Mouse (Mus musculus) right cerebral cortex, adult 2 months (tissue): Measurements from ENCODE around the gene Trp53.
"Not testable (repeated sequence)": the region's sequence is repeated elsewhere in the genome, so short reads cannot be mapped to it uniquely, and the experiment has no call there.

Source experiments
- DNase-seq, 2 experiments: peaks; one replicate each; pipeline ENCODE4 v3.0.0; 2021 to 2022; ENCODE audit warnings: low spot score in 2 of 2

Trp53 gene

DNA sequence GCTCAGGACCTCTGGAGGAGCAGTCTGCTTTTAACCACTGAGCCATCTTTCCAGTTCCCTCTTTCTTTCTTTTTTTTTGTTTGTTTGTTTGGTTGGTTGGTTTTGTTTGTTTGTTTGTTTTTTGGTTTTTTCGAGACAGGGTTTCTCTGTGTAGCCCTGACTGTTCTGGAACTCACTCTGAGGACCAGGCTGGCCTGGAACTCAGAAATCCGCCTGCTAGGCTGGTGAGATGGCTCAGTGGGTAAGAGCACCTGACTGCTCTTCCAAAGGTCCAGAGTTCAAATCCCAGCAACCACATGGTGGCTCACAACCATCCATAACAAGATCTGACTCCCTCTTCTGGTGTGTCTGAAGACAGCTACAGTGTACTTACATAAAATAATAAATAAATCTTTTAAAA, 44.2 kb downstream of the Trp53 start:
- not testable (repeated sequence) for DNase-seq

DNA sequence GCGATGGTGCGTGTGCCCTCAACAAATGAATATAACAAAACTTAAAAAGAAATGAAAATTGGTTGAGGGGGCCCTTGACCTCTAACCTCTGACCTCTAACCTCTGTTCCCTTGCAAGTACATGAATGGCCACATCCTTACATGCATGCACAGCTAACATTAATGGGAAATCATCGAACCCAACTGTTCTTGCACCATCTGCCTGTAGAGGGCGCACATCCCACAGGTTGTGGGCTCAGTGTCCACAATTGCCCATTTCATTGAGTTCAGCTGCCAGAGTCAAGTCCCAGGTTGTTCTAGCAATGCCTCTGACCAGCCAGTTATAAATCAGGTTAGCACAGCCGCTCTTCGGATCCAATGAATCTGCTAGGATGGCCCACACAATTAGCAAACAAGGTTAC, 48.1 kb downstream of the Trp53 start:
- DNase-seq: peak; percentile 78 to 80

DNA sequence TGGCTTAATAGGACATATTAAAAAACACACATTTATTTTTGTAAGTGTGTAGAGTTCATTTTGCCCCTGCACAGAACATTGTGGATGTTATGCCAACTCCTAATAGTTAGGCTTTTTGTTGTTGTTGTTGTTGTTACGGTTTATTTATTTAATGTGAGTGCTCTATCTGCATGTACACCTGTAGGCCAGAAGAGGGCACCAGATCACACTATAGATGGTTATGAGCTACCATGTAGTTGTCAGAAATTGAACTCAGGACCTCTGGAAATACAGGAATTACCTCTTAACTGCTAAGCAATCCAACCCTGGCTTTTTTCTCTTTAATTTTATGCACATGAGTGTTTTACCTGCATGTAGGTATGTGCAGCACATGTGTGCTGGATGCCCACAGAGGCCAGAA, 49.6 kb downstream of the Trp53 start:
- DNase-seq: no peak

DNA sequence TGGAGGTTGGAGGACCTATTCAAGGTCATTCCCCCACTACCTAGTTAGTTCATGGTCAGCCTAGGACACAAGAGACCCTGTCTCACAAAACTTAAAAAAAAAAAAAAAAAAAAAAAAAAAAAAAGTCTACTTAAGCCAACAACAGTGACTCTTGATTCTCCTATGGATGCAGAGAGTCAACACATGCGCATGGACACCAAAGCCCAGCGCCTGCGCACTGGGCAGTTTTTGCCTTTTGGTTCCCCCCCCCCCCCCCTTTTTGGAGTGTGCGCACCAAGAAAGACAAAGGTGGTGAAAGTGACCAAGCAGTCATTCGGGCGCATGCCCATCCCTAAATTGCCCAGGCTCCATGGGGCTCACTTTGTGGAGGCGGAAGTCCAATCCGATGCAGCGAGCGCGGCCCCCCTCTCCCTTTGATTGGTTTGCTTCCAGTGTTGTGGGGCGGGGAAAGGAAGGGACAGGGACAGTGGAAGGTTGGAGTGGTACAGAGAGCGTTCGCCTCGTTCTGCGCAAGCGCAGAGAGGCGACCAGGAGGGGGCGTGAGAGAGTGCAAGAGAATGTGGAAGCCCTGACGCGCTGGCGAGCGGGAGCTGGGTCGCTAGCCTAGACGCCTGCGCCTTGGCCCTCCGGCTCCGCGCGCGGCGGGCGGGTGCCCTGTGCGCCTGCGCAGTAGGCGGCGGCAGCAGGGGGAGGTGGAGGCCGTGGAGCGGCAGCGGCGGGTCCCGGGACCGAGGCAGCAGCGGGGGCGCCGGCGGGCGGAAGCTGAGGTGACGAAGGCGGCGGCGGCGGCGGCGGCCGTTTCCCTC, 52.3 kb downstream of the Trp53 start, which contains the start of gene Fxr2:
Gene Fxr2 (plus strand): TSS at position 707 of the 806 bp plus-strand sequence.
- DNase-seq: peak; percentile 100

DNA sequence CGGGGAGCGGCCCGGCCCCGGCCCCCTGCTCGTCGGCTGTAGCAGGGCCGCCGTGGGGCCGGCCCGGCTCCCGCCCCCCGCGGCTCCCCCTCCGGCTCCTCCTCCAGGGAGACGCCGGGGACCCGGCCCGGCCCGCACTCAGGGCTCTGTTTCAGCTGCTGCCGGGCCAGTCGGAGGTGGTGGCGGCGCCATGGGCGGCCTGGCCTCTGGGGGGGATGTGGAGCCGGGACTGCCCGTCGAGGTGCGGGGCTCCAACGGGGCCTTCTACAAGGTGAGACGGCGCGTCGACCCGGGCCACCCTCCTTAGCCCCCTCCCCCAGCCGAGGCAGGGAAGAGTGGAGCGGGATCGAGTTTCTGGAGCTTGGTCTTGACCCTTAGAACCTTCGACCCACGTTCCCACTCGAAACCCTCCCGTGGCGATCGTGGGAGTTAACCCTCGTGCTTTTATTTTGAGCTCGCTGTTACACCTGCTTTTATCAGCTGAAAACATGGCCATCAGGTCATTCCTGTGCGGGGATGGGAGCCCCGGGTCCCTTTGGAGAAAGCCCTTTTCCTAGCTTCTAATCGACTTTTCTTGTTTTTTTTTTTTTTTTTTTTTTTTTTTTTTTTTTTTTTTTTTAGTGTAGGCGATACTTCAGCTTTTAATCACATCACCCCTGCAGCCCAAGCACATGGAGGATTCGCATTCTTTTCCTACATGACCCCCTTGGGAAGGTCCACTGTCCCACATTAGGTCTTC, 53.1 kb downstream of the Trp53 start:
- no peak for DNase-seq

DNA sequence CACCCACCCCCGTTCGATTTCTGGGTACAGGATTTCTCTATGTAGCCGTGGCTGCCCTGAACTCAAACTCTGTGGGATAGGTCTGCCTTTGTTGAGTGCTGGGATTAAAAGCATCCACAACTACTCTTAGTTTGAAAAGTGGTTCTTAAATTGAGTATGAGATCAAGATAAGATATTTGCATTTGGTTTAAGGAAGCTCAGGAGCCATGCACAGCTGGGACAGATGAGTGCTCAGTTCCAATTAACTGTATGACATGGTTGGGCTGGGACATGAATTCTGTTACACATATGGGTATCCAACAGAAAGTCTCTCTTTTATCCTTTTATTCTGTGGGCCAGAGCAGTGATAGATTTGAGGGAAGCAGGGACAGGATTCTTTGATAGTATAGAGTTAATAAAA, 55.3 kb downstream of the Trp53 start:
- no peak for DNase-seq
